Mouse (Mus musculus): ENCODE data around the gene Oas1c.

GRCm38 (mm10) chr5:120849601-120850136 is 37.4 kb upstream of the Oas1c start:
- no peak for TF ChIP-seq POLR2A (IDR thresholded peaks at IDR 0.05; ENCODE audit: borderline replicate concordance, extremely low read depth, low read depth, low read length)
- peak; percentile 49; the same call in 1 of the 2 replicates for TF ChIP-seq CTCF (IDR thresholded peaks at IDR 0.05; ENCODE audit: insufficient read depth, low read length)

All from lung, adult 2 months (tissue).